Mouse (Mus musculus) layer of hippocampus, adult 2 months (tissue): Measurements from ENCODE around the gene Mpp1. TPM values are rescaled to one million over a fixed set of nuclear protein-coding genes. Genes with fewer than 3 reads are reported as not detected.
A peak's percentile ranks its signal among the peaks of the same experiment; 100 is the strongest.
"Not testable (repeated sequence)": the region's sequence is repeated elsewhere in the genome, so short reads cannot be mapped to it uniquely, and the experiment has no call there.

Source experiments
- DNase-seq, 2 experiments: peaks; one replicate each; pipeline ENCODE4 v3.0.0; 2022; ENCODE audit warnings: low spot score in 2 of 2
- H3K27ac ChIP-seq: fragments of 200-600 bp; 2 replicates; pipeline ENCODE4 v1.8.1; 2022
- H3K4me3 ChIP-seq: fragments of 200-600 bp; 2 replicates; pipeline ENCODE4 v1.8.1; 2022; ENCODE audit warnings: mild to moderate bottlenecking
- CTCF ChIP-seq: fragments of 200-600 bp; conservative IDR thresholded peaks from 2 replicates; pipeline ENCODE4 v1.8.1; 2022; ENCODE audit warnings: antibody characterized with exemption, mild to moderate bottlenecking, moderate library complexity
- long read RNA-seq, 2 experiments: library from polyadenylated mRNA; stranded (forward); transcript quantifications; one replicate each; pipeline ENCODE4 v2.0.0; 2021; ENCODE audit warnings: borderline mapping rate in 2 of 2
- total RNA-seq, 2 experiments: library from RNA; stranded (reverse); gene quantifications; 2 replicates each; pipeline ENCODE4 v1.2.3; 2021

Mpp1 gene
- 10 to 100 TPM; 42.4 to 43.5 TPM for total RNA-seq
- long read RNA-seq, experiment 1, transcript Mpp1-201 (12 exons, 2,525 nt): major isoform, 21 of 26 reads
- long read RNA-seq, experiment 1, partial matches to known transcripts: 1 of 26 reads
- long read RNA-seq, experiment 1, other reads (novel, unspliced or antisense): 4 of 26 reads
- long read RNA-seq, experiment 2, transcript Mpp1-201 (12 exons, 2,525 nt): major isoform, 45 of 50 reads
- long read RNA-seq, experiment 2, partial matches to known transcripts: 3 of 50 reads
- long read RNA-seq, experiment 2, other reads (novel, unspliced or antisense): 2 of 50 reads

DNA sequence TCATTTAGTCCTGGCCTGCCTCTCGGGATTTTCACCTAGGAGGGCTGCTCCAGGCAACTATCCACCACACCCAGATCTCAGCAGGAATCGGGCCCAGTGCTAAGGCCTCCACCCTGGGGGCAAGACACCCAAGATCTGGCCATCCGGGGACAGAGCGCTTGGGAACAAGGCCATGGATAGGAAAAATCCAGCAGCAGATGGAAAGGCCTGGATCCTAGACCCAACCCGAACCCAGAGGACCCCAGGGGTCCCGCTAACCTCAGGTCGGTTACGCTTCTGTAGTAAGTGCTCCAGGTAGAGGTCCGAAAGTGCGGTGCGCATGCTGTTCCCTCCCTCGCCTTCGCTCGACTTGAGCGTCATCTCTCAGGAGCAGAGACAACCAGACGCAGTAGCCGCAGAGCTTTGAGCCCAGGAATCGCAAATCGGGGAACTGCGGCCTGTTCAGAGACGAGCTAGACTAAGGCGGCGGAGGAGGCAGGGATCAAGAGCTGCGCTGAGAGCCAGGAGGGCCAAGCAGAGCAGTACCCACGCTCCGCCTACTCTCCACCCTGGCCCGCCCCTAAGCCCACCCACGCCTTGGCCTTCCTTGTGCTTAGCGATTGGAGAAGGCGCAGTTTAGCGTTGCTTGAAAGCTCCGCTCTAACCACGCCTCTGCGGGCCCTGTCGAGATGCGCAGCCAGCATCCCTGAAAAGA is at the start of gene Mpp1:
Gene Mpp1, minus strand, starts transcription at position 550 of the 694 bp plus-strand sequence.
- H3K4me3 ChIP-seq: peak within 1 kb of the TSS; percentile 67

DNA sequence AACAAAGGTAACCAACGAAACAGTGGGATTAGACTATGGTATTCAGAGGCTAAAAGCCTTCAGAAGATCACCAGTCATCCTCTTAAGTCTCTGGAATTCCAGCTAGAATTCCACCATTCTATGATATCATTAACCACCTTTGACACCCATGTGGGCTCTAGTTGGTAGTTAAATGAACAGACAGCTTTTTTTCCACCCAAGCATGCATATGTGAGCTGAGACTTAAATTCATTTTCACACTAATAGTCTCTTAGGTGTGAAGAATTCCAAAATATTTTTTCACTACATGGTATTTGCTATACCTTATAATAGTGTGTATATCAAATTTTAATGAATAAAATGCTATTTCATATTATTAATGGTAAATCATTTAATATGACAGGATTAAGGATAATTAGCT is 32.9 kb upstream of the Mpp1 start, which contains the start of gene Smim9:
Gene Smim9, minus strand, starts transcription at position 101 of the 400 bp plus-strand sequence.
- H3K27ac ChIP-seq: no peak within 1 kb of the TSS
- no peak for DNase-seq
- TF ChIP-seq CTCF: no peak
- no peak within 1 kb of the TSS for H3K4me3 ChIP-seq

More for the DNA sequence above, at the start of gene Mpp1:
- TF ChIP-seq CTCF: no peak
- peak within 1 kb of the TSS; percentile 87 for H3K27ac ChIP-seq
- DNase-seq: peak; percentile 55 to 62

GRCm38 (mm10) chrX:75155576-75156243 is 24.9 kb upstream of the Mpp1 start:
- Histone ChIP-seq H3K27ac (no peak overlapping the region), H3K4me3 (peak overlapping the region; percentile 34)
- DNase-seq: no peak
- TF ChIP-seq CTCF: no peak

GRCm38 (mm10) chrX:75152249-75152648 is 21.4 kb upstream of the Mpp1 start:
- DNase-seq: no peak
- Histone ChIP-seq H3K4me3 (no peak overlapping the region), H3K27ac (no peak overlapping the region)
- TF ChIP-seq CTCF: no peak

DNA sequence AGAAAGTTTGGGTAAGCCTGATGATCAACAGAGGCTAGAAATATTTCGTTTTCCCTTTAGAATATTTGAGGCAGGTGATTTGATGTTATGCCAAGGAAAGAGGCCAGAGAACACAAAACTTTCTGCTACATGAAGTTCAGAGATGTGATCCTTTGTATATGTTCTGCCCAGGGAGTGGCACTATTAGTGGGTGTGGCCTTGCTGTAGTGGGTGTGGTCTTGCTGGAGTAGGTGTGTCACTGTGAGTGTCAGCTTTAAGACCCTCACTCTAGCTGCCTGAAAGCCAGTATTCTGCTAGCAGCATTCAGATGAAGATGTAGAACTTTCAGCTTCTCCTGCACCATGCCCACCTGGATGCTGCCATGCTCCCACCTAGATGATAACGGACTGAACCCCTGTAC is 19.5 kb upstream of the Mpp1 start:
- no peak for TF ChIP-seq CTCF
- Histone ChIP-seq H3K27ac (no peak overlapping the region), H3K4me3 (no peak overlapping the region)
- no peak for DNase-seq

GRCm38 (mm10) chrX:75148414-75148813 is 17.6 kb upstream of the Mpp1 start:
- no peak for DNase-seq

DNA sequence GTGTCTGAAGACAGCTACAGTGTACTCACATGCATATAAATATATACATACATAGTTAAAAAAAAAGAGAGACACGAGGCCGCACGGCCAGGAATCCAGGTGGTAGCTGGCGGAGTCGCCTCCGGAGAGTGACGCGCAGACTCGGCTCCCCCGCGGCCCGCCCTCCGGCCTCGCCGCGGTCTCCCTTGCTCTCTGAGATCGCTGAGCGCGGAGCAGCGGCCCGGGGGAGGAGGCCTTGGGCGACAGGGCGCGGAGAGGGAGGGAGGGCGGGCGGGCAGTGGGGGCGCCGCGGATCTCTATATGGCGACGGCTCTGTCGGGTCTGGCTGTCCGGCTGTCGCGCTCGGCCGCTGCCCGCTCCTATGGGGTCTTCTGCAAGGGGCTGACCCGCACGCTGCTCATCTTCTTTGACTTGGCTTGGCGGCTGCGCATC is 12.3 kb upstream of the Mpp1 start:
- not testable (repeated sequence) for H3K27ac ChIP-seq, DNase-seq
- H3K4me3 ChIP-seq: peak overlapping the region; percentile 35

More at GRCm38 (mm10) chrX:75148414-75148813, 17.6 kb upstream of the Mpp1 start:
- TF ChIP-seq CTCF: no peak
- Histone ChIP-seq H3K4me3 (no peak overlapping the region), H3K27ac (no peak overlapping the region)

GRCm38 (mm10) chrX:75138182-75138581 is 7.4 kb upstream of the Mpp1 start:
- DNase-seq: no peak
- H3K4me3 ChIP-seq: no peak overlapping the region
- H3K27ac ChIP-seq: no peak overlapping the region
- TF ChIP-seq CTCF: no peak

- no peak for DNase-seq
- TF ChIP-seq CTCF: no peak
- Histone ChIP-seq H3K4me3 (no peak overlapping the region), H3K27ac (no peak overlapping the region)
Observed at GRCm38 (mm10) chrX:75137729-75138128, 6.9 kb upstream of the Mpp1 start.

GRCm38 (mm10) chrX:75136938-75137337 is 6.1 kb upstream of the Mpp1 start:
- TF ChIP-seq CTCF: no peak
- no peak for DNase-seq
- H3K4me3 ChIP-seq: no peak overlapping the region
- H3K27ac ChIP-seq: no peak overlapping the region

DNA sequence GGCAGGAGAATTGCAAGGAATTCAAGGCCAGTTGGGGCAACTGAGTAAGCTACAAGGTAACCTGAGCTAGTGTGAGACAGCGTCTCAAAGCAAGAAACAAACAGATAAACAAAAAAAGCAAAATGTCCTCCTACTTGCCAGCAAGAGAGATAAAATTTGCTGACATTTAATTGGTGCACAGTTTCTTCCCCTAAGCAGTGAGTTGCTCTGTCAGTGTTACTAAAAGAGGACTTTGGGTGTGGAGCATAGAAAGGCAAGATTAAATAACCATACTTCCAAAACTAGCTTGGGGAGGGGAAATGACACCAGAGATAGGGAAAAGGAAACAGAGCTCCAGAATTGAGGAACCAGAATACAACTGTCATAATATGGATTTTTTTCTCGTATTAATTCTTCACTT is 1.3 kb downstream of the Mpp1 start:
- H3K27ac ChIP-seq: no peak overlapping the region
- H3K4me3 ChIP-seq: peak overlapping the region; percentile 67
- no peak for DNase-seq
- no peak for TF ChIP-seq CTCF

DNA sequence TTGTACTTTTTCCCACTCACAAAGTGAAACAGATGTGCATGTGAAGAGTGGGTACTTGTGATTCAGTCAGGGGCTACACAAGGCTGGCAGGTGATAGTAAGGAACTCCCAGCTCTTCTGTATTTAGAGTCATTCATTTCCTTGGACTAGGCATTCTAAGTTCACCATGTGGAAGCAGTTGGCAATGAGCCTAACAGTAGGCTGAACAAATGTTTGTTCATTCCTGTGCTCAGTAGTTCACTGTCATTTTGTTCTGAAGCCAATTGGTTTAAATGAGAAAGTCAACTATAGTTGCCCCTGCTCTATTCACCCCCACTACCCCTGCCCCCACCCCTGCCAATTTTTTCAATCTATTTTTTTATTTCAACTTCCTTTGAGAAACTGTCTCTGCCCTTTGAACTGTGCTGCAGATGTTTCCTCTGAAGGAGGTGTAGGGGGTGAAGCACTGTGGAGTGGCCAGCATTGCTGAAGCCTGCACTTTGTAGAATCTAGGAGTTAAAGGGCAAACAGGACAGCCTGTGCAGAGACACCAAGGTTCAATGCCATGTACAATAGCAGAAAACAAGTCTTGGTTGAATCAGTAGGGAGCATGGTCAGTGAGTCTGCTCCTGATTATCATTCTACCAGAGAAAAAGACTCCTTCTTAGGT is 2.4 kb downstream of the Mpp1 start:
- TF ChIP-seq CTCF: no peak
- H3K27ac ChIP-seq: no peak overlapping the region
- H3K4me3 ChIP-seq: no peak overlapping the region
- DNase-seq: no peak

GRCm38 (mm10) chrX:75126893-75127292 is 3.9 kb downstream of the Mpp1 start:
- no peak for DNase-seq
- Histone ChIP-seq H3K27ac (no peak overlapping the region), H3K4me3 (no peak overlapping the region)
- no peak for TF ChIP-seq CTCF
